Mouse (Mus musculus): Measurements from ENCODE around the gene Wipf1. TPM values are rescaled to one million over a fixed set of nuclear protein-coding genes. Genes with fewer than 3 reads are reported as not detected.
"Not testable (repeated sequence)": the region's sequence is repeated elsewhere in the genome, so short reads cannot be mapped to it uniquely, and the experiment has no call there.

Wipf1 gene
- total RNA-seq (2021) = 10 to 100 TPM; 33.2 to 41.1 TPM
- long read RNA-seq, experiment 1, full-length matches to known transcripts = 15 of 32 reads
- long read RNA-seq, experiment 1, partial matches to known transcripts = 13 of 32 reads
- long read RNA-seq, experiment 1, other reads (novel, unspliced or antisense) = 4 of 32 reads
- long read RNA-seq, experiment 2, full-length matches to known transcripts = 17 of 33 reads
- long read RNA-seq, experiment 2, partial matches to known transcripts = 6 of 33 reads
- long read RNA-seq, experiment 2, other reads (novel, unspliced or antisense) = 10 of 33 reads

GRCm38 (mm10) chr2:73529356-73530330, at the start of gene Wipf1:
TSS of gene Wipf1 (minus strand) at chr2:73529734.
- peak; percentile 83 to 90 for DNase-seq (ENCODE audit: low spot score in 2 of 2)

GRCm38 (mm10) chr2:73579168-73579567, 49.6 kb upstream of the Wipf1 start:
- DNase-seq (ENCODE audit: low spot score in 2 of 2) = no peak

GRCm38 (mm10) chr2:73574418-73574817, 44.9 kb upstream of the Wipf1 start:
- DNase-seq (ENCODE audit: low spot score in 2 of 2) = no peak

GRCm38 (mm10) chr2:73573556-73573955, 44.0 kb upstream of the Wipf1 start:
- DNase-seq (ENCODE audit: low spot score in 2 of 2) = no peak

- DNase-seq (ENCODE audit: low spot score in 2 of 2) = peak; percentile 48 to 78
Measured at GRCm38 (mm10) chr2:73572539-73573372, 43.2 kb upstream of the Wipf1 start.

GRCm38 (mm10) chr2:73571901-73572300, 42.4 kb upstream of the Wipf1 start:
- no peak for DNase-seq (ENCODE audit: low spot score in 2 of 2)

GRCm38 (mm10) chr2:73571304-73571703, 41.8 kb upstream of the Wipf1 start:
- DNase-seq (ENCODE audit: low spot score in 2 of 2) = no peak

GRCm38 (mm10) chr2:73566989-73567605, 37.6 kb upstream of the Wipf1 start:
- peak in 1 of 2 experiments; percentile 58 for DNase-seq (ENCODE audit: low spot score in 2 of 2)

- DNase-seq (ENCODE audit: low spot score in 2 of 2) = no peak
Measured at GRCm38 (mm10) chr2:73566162-73566561, 36.6 kb upstream of the Wipf1 start.

- DNase-seq (ENCODE audit: low spot score in 2 of 2) = no peak
Measured at GRCm38 (mm10) chr2:73563690-73564089, 34.2 kb upstream of the Wipf1 start.

- no peak for DNase-seq (ENCODE audit: low spot score in 2 of 2)
Measured at GRCm38 (mm10) chr2:73562656-73563055, 33.1 kb upstream of the Wipf1 start.

GRCm38 (mm10) chr2:73561665-73562063, 32.1 kb upstream of the Wipf1 start:
- DNase-seq (ENCODE audit: low spot score in 2 of 2) = no peak

GRCm38 (mm10) chr2:73560899-73561664, 31.5 kb upstream of the Wipf1 start:
- DNase-seq (ENCODE audit: low spot score in 2 of 2) = no peak

GRCm38 (mm10) chr2:73560445-73560844, 30.9 kb upstream of the Wipf1 start:
- no peak for DNase-seq (ENCODE audit: low spot score in 2 of 2)

- DNase-seq (ENCODE audit: low spot score in 2 of 2) = no peak
Measured at GRCm38 (mm10) chr2:73557956-73558355, 28.4 kb upstream of the Wipf1 start.

- DNase-seq (ENCODE audit: low spot score in 2 of 2) = not testable (repeated sequence)
Measured at GRCm38 (mm10) chr2:73557061-73557460, 27.5 kb upstream of the Wipf1 start.

GRCm38 (mm10) chr2:73554389-73554788, 24.9 kb upstream of the Wipf1 start:
- no peak for DNase-seq (ENCODE audit: low spot score in 2 of 2)

GRCm38 (mm10) chr2:73552926-73553325, 23.4 kb upstream of the Wipf1 start:
- no peak for DNase-seq (ENCODE audit: low spot score in 2 of 2)

GRCm38 (mm10) chr2:73550725-73551124, 21.2 kb upstream of the Wipf1 start:
- DNase-seq (ENCODE audit: low spot score in 2 of 2) = no peak

GRCm38 (mm10) chr2:73548542-73548941, 19.0 kb upstream of the Wipf1 start:
- DNase-seq (ENCODE audit: low spot score in 2 of 2) = no peak
